Mouse (Mus musculus): Measurements from ENCODE around the gene Vwce. TPM values are rescaled to one million over a fixed set of nuclear protein-coding genes. Genes with fewer than 3 reads are reported as not detected.
A peak's percentile ranks its signal among the peaks of the same experiment; 100 is the strongest.

The Vwce gene
- total RNA-seq, 1 experiment from 2014 or later = not detected

- no peak for ATAC-seq (replicated peaks in 1 of 2; ENCODE audit: insufficient read depth in 1 of 2, low FRiP score in 2 of 2, low TSS enrichment in 1 of 2, low read depth in 1 of 2, poor library complexity in 2 of 2, severe bottlenecking in 2 of 2)
Measured at GRCm38 (mm10) chr19:10702125-10702524, 68.1 kb downstream of the Vwce start.

DNA sequence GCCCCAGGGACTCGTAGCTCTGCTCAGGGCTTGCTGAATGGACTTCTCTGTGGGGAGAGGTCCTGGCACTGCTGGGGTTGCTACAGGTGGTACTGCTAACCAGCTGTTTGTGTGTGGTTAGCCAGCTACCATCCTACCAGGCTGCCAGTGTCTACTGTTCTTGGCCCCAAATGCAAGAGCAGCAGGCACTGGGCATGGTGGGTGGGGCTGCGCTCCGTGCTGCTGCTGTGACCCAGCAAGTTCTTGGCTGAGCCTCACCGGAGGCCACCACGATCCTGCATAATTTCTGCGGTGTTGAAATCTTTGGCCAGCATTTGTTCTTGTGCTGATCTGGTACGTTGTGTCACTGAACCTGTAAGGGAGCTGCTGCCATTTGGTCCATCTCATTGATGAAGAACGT is 69.5 kb downstream of the Vwce start:
- ATAC-seq (replicated peaks in 1 of 2; ENCODE audit: insufficient read depth in 1 of 2, low FRiP score in 2 of 2, low TSS enrichment in 1 of 2, low read depth in 1 of 2, poor library complexity in 2 of 2, severe bottlenecking in 2 of 2) = 0 out of 4 replicates have a peak, but pooled peaks of 1 of the 2 experiments have one; percentile 20

GRCm38 (mm10) chr19:10707087-10707875 is 73.3 kb downstream of the Vwce start:
- ATAC-seq (replicated peaks in 1 of 2; ENCODE audit: insufficient read depth in 1 of 2, low FRiP score in 2 of 2, low TSS enrichment in 1 of 2, low read depth in 1 of 2, poor library complexity in 2 of 2, severe bottlenecking in 2 of 2) = no peak

GRCm38 (mm10) chr19:10707881-10708280 is 73.9 kb downstream of the Vwce start:
- ATAC-seq (replicated peaks in 1 of 2; ENCODE audit: insufficient read depth in 1 of 2, low FRiP score in 2 of 2, low TSS enrichment in 1 of 2, low read depth in 1 of 2, poor library complexity in 2 of 2, severe bottlenecking in 2 of 2) = no peak

DNA sequence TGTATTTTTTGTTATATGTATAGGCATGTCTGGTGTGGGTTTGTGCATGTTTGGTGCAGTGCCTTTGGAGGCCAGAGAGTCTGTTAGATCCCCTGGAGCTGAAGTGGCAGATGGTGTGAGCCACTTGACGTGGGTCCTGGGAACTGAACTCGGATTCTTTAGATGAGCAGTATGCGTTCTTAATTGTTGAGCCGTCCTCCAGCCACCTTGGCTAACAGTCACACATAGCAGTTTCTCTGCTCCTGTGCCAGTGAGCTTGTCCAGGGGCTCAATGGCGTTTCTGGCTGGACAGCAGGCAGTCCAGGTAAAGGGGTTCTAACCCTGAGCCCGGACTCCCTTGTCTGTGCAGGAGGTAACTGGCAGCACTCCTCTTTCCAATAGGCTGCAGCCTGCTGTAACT is 74.9 kb downstream of the Vwce start:
- ATAC-seq (replicated peaks in 1 of 2; ENCODE audit: insufficient read depth in 1 of 2, low FRiP score in 2 of 2, low TSS enrichment in 1 of 2, low read depth in 1 of 2, poor library complexity in 2 of 2, severe bottlenecking in 2 of 2) = no peak

- ATAC-seq (replicated peaks in 1 of 2; ENCODE audit: insufficient read depth in 1 of 2, low FRiP score in 2 of 2, low TSS enrichment in 1 of 2, low read depth in 1 of 2, poor library complexity in 2 of 2, severe bottlenecking in 2 of 2) = peak; percentile 63 to 75
Measured at GRCm38 (mm10) chr19:10709360-10710087, 75.5 kb downstream of the Vwce start.

- peak; percentile 84 to 90 for ATAC-seq (replicated peaks in 1 of 2; ENCODE audit: insufficient read depth in 1 of 2, low FRiP score in 2 of 2, low TSS enrichment in 1 of 2, low read depth in 1 of 2, poor library complexity in 2 of 2, severe bottlenecking in 2 of 2)
Measured at GRCm38 (mm10) chr19:10710088-10710511, 76.1 kb downstream of the Vwce start.

DNA sequence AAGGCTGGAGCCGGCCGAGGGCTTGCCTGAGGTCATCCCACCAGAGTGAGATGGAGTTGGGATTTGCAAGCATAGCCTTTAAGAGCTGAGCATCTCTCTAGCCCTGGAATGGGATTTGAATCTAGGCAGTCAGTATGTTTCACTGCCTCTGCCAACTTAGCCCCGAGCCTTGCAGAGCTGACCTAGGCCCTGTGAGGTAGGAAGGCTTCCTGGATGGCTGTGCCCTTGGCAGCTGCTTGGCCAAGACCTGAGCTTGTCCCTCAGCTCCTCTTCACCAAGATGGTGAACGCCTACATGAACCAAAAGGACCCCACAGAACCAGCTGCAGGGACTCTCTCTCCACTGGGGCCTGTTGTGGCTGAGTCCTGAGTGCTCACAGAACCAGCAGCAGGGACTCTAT is 76.7 kb downstream of the Vwce start:
- ATAC-seq (replicated peaks in 1 of 2; ENCODE audit: insufficient read depth in 1 of 2, low FRiP score in 2 of 2, low TSS enrichment in 1 of 2, low read depth in 1 of 2, poor library complexity in 2 of 2, severe bottlenecking in 2 of 2) = no peak

DNA sequence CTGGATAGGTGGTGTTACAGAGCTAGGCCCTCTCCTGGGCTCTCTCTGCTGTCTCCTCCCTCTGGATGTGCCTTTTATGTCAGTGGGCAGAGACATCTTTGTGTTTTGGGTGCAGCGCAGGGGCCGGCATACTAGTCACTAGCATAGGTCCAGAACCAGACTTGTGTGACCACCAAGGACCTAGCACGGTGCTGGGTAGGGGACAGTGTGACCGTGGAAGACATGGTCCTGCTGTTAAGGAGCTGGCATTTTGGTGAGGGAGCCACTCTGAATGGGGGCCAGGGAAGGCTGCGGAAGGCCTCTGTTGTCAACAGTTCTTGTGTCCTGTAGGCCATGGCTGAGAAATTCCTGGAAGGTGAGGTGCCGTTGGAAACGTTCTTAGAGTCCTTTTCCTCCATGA is 78.2 kb downstream of the Vwce start:
- no peak for ATAC-seq (replicated peaks in 1 of 2; ENCODE audit: insufficient read depth in 1 of 2, low FRiP score in 2 of 2, low TSS enrichment in 1 of 2, low read depth in 1 of 2, poor library complexity in 2 of 2, severe bottlenecking in 2 of 2)

DNA sequence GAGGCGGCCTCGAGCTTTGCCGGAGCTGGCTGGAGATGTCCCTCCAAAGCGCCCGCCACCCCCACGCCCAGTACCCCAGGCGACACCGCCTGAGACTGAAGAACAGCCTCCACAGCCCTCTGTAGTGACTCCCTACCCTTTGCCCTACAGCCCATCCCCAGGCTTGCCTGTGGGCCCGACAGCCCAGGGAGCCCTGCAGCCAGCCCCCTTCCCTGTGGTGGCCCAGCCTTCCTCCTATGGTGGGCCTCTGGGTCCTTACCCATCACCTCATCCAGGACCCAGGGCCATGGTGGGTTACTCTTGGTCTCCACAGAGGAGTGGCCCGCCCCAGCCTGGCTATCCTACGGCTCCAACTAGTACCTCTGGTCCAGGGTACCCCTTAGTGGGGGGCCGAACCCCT is 78.6 kb downstream of the Vwce start:
- no peak for ATAC-seq (replicated peaks in 1 of 2; ENCODE audit: insufficient read depth in 1 of 2, low FRiP score in 2 of 2, low TSS enrichment in 1 of 2, low read depth in 1 of 2, poor library complexity in 2 of 2, severe bottlenecking in 2 of 2)

DNA sequence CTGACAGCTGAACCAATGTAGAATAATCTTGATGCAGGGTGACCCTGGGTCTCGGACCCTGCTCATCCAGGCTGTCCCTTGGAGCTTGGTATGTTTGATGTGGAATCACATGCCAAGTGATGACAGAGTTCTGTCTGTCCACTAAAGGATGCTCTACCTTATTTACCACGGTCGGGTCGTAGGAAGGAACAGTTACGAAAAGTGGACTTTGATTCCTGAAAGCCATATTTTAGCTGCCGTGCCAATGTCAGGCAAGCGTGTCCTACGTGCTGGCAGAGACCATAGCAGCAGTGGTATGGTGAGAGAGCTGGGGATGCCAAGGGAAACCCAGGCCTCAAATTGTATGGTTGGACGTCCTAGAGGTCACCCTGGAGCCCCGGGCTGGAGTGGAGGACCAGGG is 79.5 kb downstream of the Vwce start:
- no peak for ATAC-seq (replicated peaks in 1 of 2; ENCODE audit: insufficient read depth in 1 of 2, low FRiP score in 2 of 2, low TSS enrichment in 1 of 2, low read depth in 1 of 2, poor library complexity in 2 of 2, severe bottlenecking in 2 of 2)

- ATAC-seq (replicated peaks in 1 of 2; ENCODE audit: insufficient read depth in 1 of 2, low FRiP score in 2 of 2, low TSS enrichment in 1 of 2, low read depth in 1 of 2, poor library complexity in 2 of 2, severe bottlenecking in 2 of 2) = no peak
Measured at GRCm38 (mm10) chr19:10714168-10714567, 80.2 kb downstream of the Vwce start.

DNA sequence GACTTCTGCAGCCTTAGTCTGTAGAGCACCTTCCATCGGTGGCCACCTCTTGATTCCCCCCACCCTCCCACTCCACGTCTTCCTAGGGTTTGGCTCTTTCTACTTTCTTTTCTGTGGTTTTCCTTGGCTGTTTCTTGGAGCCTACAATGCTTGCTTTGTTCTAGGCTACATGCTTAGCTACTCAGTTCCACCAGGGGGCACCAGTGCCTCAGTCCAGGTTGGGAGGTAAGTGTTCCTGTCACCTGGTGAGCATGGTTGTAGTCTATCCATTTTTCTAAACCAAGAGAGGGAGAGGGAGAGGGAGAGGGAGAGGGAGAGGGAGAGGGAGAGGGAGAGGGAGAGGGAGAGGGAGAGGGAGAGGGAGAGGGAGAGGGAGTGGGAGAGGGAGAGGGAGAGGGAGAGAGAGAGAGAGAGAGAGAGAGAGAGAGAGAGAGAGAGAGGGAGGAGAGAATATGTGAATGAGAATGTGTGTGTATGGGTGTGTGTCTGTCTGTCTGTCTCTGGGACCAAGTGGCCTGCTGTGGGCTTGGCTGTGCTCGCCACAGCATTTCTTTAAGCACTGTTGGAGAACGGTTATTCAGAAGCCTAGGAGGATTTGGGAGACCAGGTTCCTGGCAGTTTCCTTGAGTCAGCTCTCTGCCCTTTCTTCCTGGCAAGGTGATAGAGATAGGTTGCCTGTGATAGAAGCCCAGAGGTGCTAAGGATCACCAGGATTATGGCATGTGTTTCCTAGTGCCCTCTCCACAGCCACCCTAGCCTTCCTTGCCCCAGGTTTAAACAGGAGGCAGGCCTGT is 80.9 kb downstream of the Vwce start:
- no peak for ATAC-seq (replicated peaks in 1 of 2; ENCODE audit: insufficient read depth in 1 of 2, low FRiP score in 2 of 2, low TSS enrichment in 1 of 2, low read depth in 1 of 2, poor library complexity in 2 of 2, severe bottlenecking in 2 of 2)

DNA sequence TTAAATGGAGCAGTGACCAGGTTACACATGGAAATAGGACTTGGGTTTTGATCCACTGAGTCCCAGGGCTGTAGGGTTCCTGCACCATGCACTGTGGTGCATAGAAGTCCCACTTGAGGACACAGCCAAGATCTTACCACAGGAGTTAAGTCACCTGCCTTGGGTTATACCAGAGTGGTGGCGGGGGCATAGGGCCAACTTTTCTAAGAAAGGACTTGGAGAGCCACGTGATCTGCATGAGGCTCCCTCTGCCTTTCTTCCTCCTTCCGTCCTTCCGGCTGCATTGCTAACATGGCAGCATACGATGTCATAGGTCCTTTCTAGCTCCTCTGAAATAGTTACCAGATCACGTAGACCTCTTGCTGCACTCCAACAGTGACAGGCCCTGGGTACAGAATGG is 81.5 kb downstream of the Vwce start:
- 0 out of 4 replicates have a peak, but pooled peaks of 1 of the 2 experiments have one; percentile 11 for ATAC-seq (replicated peaks in 1 of 2; ENCODE audit: insufficient read depth in 1 of 2, low FRiP score in 2 of 2, low TSS enrichment in 1 of 2, low read depth in 1 of 2, poor library complexity in 2 of 2, severe bottlenecking in 2 of 2)

Data from hematopoietic stem cell, adult 5-6 weeks (primary cell).